Comparison of ENCODE assay signal across 8 mouse cellular contexts in the genomic region with DNA sequence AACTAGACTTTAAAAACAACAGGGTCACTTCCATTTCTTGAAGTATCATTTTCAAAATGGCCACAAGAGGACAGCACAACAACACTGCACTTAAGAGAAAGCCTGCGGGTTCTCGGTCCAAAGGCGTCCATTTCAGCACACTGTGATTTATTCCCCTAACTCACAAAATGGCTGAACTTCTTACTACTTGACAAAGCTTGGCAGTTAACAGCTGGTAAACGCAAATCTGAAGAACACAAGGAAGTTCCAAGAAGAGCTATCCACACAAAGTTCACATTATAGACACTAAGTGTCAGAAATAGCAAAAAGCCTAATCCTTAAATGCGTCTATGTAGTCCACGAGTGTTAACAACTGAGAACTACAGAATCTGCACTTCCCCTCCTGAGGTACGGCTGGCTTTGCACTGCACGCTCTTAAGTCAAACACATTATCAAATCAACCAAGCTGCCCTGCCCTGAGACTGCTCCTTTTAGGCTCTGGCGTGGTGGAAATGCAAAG. TPM values are rescaled to one million over a fixed set of nuclear protein-coding genes. Genes with fewer than 3 reads are reported as not detected.
DNase-seq lines count a peak whose midpoint lies in the region; ATAC-seq lines count a peak whose summit lies in the region.

No protein-coding gene starts in this region.

- H3K36me3 ChIP-seq in forebrain, embryonic 11.5 days (ENCODE audit: control insufficient read depth, insufficient read depth, low read length) = no peaks in the 10 kb centered on the region
- peaks cover under 1% of the 10 kb centered on the region for H3K36me3 ChIP-seq in hindbrain, embryonic 13.5 days
- H3K36me3 ChIP-seq in stomach, embryonic 16.5 days (ENCODE audit: control insufficient read depth, insufficient read depth, low read length) = peaks cover 3% of the 10 kb centered on the region; the same call in 1 of the 2 replicates

- peak; percentile 78 for DNase-seq in gastrocnemius, adult 18-20 months (ENCODE audit: low spot score)
- DNase-seq in gastrocnemius, postnatal 10 days = no peak
- DNase-seq in forebrain, embryonic 11.5 days (ENCODE audit: low spot score) = peak; percentile 63
- peak; percentile 59 for DNase-seq in left cerebral cortex, postnatal 4 days
- peak; percentile 78 for DNase-seq in mesoderm, embryonic 11.5 days (ENCODE audit: low read depth, low spot score)

- H3K9me3 ChIP-seq in forebrain, embryonic 11.5 days (ENCODE audit: control insufficient read depth, low read length) = no peaks in the 10 kb centered on the region
- no peaks in the 10 kb centered on the region for H3K9me3 ChIP-seq in hindbrain, embryonic 13.5 days
- H3K9me3 ChIP-seq in stomach, embryonic 16.5 days (replicated peaks; ENCODE audit: control insufficient read depth, low read length) = no peaks in the 10 kb centered on the region

- peaks cover 5% of the 10 kb centered on the region for H3K4me1 ChIP-seq in brown adipose tissue, adult 24 weeks (ENCODE audit: control insufficient read depth, insufficient read depth, insufficient read length, low read length)
- no peaks in the 10 kb centered on the region; the same call in 1 of the 2 replicates for H3K4me1 ChIP-seq in forebrain, embryonic 11.5 days (replicated peaks; ENCODE audit: control insufficient read depth, insufficient read depth, low read length)
- peaks cover 22% of the 10 kb centered on the region for H3K4me1 ChIP-seq in hindbrain, embryonic 13.5 days (replicated peaks)
- peaks cover 15% of the 10 kb centered on the region for H3K4me1 ChIP-seq in stomach, embryonic 16.5 days (ENCODE audit: control insufficient read depth, insufficient read depth, low read length)

- no peak overlapping the region for H3K4me3 ChIP-seq in brown adipose tissue, adult 24 weeks (ENCODE audit: insufficient read depth, low read depth, low read length)
- no peak overlapping the region for H3K4me3 ChIP-seq in forebrain, embryonic 11.5 days (ENCODE audit: low read depth, low read length)
- H3K4me3 ChIP-seq in hindbrain, embryonic 13.5 days = no peak overlapping the region
- no peak overlapping the region for H3K4me3 ChIP-seq in stomach, embryonic 16.5 days (replicated peaks; ENCODE audit: low read length)

- no peak overlapping the region for H3K4me2 ChIP-seq in forebrain, embryonic 11.5 days (ENCODE audit: low read depth, low read length, severe bottlenecking)
- 0 out of 2 replicates have a peak overlapping the region, but pooled peaks have one; percentile 10 for H3K4me2 ChIP-seq in hindbrain, embryonic 13.5 days
- H3K4me2 ChIP-seq in stomach, embryonic 16.5 days (ENCODE audit: low read depth, low read length) = peak overlapping the region; percentile 33; the same call in 1 of the 2 replicates

- intact Hi-C loops in left cerebral cortex, postnatal 4 days (cut with DNase I) = no loop called here

- H3K9ac ChIP-seq in forebrain, embryonic 11.5 days (ENCODE audit: low read length) = 0 out of 2 replicates have a peak overlapping the region, but pooled peaks have one; percentile 27
- H3K9ac ChIP-seq in hindbrain, embryonic 13.5 days = peak overlapping the region; percentile 51; the same call in 1 of the 2 replicates
- H3K9ac ChIP-seq in stomach, embryonic 16.5 days (ENCODE audit: low read length) = peak overlapping the region; percentile 43; the same call in 1 of the 2 replicates

- peak overlapping the region; percentile 92 for H3K27ac ChIP-seq in brown adipose tissue, adult 24 weeks (replicated peaks; ENCODE audit: low read depth, low read length)
- H3K27ac ChIP-seq in forebrain, embryonic 11.5 days (ENCODE audit: low read depth, low read length) = peak overlapping the region; percentile 39
- peak overlapping the region; percentile 92 for H3K27ac ChIP-seq in hindbrain, embryonic 13.5 days
- H3K27ac ChIP-seq in stomach, embryonic 16.5 days (ENCODE audit: low read length) = peak overlapping the region; percentile 96

- WGBS in forebrain, embryonic 11.5 days = 56% methylated on average over 9 of the region's 9 CpGs
- WGBS in hindbrain, embryonic 13.5 days = 43% methylated on average over 9 of the region's 9 CpGs
- 8% methylated on average over 9 of the region's 9 CpGs for WGBS in stomach, embryonic 16.5 days

- no peaks in the 10 kb centered on the region for H3K27me3 ChIP-seq in forebrain, embryonic 11.5 days (ENCODE audit: control insufficient read depth, insufficient read depth, low read length)
- no peaks in the 10 kb centered on the region for H3K27me3 ChIP-seq in hindbrain, embryonic 13.5 days
- no peaks in the 10 kb centered on the region for H3K27me3 ChIP-seq in stomach, embryonic 16.5 days (ENCODE audit: control insufficient read depth, insufficient read depth, low read length)

- ATAC-seq in forebrain, embryonic 11.5 days (replicated peaks; ENCODE audit: low FRiP score) = peak; percentile 62
- no peak for ATAC-seq in hindbrain, embryonic 13.5 days (ENCODE audit: low FRiP score)
- ATAC-seq in stomach, embryonic 16.5 days (ENCODE audit: insufficient read depth, low FRiP score) = peak; percentile 86

RNA-seq across cellular contexts. Expression of gene Chd2, which starts 17.1 kb away (rescaled TPM):
- total RNA-seq in gastrocnemius, adult 18-20 months (2021) = 10 to 100 TPM; 29.8 to 39.6 TPM
- 10 to 100 TPM; 42.9 to 57.0 TPM for total RNA-seq in gastrocnemius, postnatal 10 days (2021)
- 22.6 and 29.2 TPM in 2 replicates for polyA plus RNA-seq in brown adipose tissue, adult 24 weeks (2012; ENCODE audit: insufficient read depth, insufficient read length, missing spikeins)
- polyA plus RNA-seq in forebrain, embryonic 11.5 days (2014; fragmentation: Nextera tagmentation; extraction: Ambion mirVana) = 61.0 and 66.1 TPM in 2 replicates
- polyA plus RNA-seq in hindbrain, embryonic 13.5 days (2015; fragmentation: Nextera tagmentation; extraction: Ambion mirVana) = 44.7 and 53.5 TPM in 2 replicates
- 10 to 100 TPM; 52.5 to 57.9 TPM for total RNA-seq in left cerebral cortex, postnatal 4 days (2021)
- 35.8 and 44.5 TPM in 2 replicates for polyA plus RNA-seq in stomach, embryonic 16.5 days (2015; fragmentation: Nextera tagmentation; extraction: Ambion mirVana)

Comparison
In these comparisons a context has a peak if more than half of its experiments do, and no peak if none do; other contexts are left out.
1. H3K27ac ChIP-seq: peak in every context shown above with its lines; median percentile 96 in stomach, embryonic 16.5 days; 92 in brown adipose tissue, adult 24 weeks; 92 in hindbrain, embryonic 13.5 days; 39 in forebrain, embryonic 11.5 days.